Mouse (Mus musculus): ENCODE measurements around the gene Ifnar2. TPM values are rescaled to one million over a fixed set of nuclear protein-coding genes. Genes with fewer than 3 reads are reported as not detected.

Gene Ifnar2
- total RNA-seq, 1 experiment from 2014 or later: 115 TPM

DNA sequence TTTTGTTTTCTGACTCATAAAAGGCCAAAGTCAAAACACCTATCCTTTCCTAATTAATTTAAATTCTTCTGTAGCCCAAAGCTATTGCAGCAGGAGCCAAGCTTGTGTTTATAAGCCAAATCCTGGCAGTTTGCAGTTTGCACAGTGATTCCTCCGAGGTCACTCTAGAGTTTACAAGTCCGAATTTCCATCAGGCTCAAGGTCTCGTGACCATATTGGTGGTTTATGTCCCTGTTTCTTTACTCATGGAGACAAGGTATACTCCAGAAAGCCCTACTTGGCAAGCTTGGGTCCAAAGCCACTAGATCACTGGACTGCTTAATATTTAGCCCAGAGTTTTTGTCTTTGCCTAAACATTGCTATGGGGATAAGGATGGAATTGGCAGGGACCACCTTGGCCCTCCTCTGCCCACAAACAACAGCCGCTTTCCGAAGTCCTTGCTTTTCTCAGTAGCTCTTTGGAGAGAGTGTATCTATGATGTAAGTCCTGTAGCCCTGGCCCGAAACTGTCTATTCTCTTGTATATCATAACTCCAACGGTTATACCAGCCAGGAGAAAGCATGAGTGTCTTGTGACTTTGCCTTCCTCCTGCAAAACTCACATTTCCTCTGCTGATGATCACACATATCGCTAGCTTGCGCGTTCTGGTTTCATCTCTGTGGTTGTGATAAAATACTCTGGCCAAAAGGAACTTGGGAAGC lies 14.0 kb downstream of the Ifnar2 start:
- ATAC-seq (replicated peaks; ENCODE audit: low read depth, poor library complexity, severe bottlenecking): no peak

DNA sequence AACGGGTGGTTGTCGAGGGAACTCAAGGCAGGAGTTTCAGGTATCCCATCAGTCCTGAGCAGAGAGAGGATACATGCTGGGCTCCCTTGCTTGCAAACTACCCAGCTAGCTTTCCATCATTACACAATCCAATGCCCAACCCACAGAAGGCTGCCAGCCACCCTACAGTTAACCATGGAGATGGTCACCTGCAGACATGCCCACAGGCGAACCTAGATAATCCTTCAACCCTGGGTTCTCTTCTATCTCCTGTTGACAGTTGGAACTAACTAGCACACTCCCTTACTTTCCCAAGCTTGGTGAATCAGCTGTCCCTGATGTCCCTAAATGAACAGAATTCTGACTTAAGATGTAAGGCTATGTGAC lies 14.5 kb downstream of the Ifnar2 start:
- no peak for ATAC-seq (replicated peaks; ENCODE audit: low read depth, poor library complexity, severe bottlenecking)

DNA sequence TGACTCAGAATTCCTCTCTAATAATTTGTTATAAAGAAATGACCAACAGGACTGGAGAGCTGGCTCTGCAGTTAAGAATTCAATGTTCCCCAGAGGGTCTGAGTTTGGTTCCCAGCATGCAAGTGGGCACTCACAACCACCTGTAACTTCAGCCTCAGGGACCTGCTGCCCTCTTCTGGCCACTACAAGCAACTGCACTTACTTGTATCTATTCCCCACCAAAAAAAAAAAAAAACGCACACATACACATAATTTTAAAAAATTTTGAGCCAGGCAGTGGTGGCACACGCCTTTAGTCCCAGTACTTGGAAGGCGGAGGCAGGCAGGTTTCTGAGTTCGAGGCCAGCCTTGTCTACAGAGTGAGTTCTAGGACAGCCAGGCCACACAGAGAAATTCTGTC lies 17.5 kb downstream of the Ifnar2 start:
- peak; percentile 65; the same call in 1 of the 2 replicates for ATAC-seq (replicated peaks; ENCODE audit: low read depth, poor library complexity, severe bottlenecking)

DNA sequence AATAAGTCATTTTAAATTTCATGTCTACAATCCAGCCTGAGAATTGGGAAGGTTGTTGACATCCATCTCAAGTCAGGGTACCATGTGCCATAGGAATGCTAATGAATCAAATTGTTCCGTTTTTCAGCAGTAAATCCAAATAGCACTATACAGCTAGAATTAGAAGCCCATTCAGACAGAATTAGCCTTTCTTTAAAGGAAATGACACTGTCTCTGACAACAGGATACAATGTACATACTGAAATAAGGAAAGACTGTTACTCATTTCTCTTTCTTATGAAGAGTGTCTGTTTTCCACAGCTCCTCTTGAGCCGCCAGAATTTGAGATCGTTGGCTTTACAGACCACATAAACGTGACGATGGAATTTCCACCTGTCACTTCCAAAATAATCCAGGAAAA lies 18.8 kb downstream of the Ifnar2 start, which contains the start of gene Gm21970:
Gene Gm21970 (plus strand): TSS at position 301 of the 400 bp plus-strand sequence.
- ATAC-seq (replicated peaks; ENCODE audit: low read depth, poor library complexity, severe bottlenecking): no peak

DNA sequence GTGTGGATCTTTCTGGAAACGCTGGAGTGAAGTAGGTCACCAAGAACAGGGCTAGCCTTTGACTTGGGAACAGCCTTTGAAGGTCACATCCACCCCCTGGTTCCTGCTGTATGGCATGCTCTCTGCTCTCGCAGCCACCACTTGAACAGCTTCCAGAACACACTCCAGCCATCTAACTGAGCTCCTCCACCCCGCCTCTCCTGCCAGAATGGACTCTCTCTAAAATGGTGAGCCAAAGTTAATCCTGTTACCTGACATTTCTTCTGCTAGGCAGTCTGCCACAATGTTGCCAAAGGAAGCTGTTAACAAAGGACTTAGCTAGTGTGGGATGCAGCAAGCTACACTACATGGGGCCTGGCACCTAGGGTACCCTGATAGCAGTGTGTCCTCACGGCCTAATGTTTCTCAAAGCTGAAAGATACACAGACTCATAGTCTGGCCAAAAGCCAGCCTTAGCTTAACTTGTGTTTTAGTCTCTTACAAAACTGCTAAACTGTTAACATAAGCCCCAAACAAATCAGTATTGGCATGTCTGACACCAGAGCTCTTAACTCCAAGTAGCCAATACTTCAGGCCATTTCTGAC lies 22.3 kb downstream of the Ifnar2 start:
- ATAC-seq (replicated peaks; ENCODE audit: low read depth, poor library complexity, severe bottlenecking): no peak

DNA sequence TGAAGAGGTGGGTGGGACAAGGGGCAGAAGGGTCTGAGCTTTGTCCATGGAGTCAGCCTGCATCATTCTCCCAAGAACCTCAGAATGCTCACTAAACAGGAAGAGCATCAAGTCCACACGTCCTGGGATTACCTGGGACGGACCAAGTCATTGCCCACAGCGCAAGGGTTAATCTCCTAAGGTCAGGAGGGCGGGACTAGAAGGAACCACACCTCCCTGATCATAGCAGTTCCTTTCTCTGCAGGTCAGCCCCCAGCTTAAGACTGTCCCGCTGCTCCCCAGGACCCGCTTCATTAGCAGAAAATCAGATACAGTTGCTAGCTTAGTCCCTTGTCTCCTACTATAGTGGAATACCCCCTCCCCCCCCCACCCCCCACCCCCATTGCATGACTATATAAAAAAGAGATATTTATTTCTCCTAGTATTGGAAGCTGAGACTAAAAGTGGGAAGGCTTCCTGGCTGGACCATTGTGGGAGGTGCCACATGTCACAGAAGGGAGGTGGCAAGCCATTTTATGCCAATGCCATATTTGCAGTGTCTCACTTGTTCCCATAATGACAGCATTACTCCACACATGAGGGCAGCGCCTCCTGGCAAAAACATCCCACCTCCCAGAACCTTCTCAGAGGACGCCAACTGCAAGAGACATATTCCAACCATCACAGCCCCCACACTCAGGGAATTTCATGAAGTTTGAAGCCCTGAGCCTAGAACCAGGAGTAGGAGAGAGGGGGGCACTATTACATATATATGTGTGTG lies 23.2 kb downstream of the Ifnar2 start:
- ATAC-seq (replicated peaks; ENCODE audit: low read depth, poor library complexity, severe bottlenecking): no peak

DNA sequence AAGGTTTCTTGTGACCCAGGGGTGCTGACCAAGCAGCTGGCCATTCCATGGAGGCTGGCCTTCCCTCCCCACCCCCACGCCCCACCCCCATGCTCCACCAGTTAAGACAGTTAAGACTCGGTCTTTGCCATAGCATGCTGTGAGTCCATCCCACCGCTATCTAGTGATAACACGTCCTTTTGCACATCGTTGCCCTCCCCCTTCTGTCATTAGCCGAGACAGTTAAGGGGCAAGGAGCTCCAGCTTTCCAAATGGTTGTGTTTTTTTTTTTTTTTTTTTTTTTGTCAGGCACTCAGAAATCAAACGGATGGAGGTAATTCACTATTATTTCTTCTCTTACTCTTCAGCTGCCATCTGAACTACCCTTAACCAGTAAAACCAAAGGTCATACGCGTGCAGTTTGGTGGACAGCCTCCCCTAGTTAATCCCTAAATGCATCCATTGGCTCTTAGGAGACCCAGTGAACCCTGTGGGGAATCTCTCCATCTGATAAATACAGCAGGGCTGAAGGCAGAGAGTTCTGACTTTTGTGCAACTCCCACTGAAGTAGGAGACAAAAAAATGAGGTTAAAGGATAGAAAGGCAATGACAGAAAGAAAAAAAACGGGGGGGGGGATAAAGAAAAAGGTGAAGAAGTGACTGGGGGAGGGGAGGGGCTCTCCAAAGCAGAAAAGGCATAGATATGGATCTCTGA lies 24.4 kb downstream of the Ifnar2 start:
- ATAC-seq (replicated peaks; ENCODE audit: low read depth, poor library complexity, severe bottlenecking): peak; percentile 30; the same call in 1 of the 2 replicates

DNA sequence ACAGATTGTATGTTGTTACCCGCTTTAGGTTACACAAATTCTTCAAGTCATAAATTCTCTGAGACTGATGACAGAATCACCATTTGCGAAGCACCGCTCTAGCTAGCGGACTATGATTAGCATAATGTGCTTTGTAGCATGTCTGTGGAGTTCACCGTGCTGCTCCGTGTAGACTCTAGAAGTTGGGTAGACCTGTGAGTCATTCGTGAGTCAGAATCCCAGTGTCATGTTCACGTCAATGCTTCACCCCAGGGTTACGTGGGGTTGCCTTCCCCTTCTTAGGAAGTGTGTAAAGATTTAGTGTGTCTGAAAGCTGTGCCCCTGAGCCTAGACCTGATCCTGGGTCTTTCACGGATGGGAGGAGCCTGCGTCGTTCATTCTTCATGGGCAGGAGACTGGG lies 25.4 kb downstream of the Ifnar2 start:
- peak; percentile 31 for ATAC-seq (replicated peaks; ENCODE audit: low read depth, poor library complexity, severe bottlenecking)

DNA sequence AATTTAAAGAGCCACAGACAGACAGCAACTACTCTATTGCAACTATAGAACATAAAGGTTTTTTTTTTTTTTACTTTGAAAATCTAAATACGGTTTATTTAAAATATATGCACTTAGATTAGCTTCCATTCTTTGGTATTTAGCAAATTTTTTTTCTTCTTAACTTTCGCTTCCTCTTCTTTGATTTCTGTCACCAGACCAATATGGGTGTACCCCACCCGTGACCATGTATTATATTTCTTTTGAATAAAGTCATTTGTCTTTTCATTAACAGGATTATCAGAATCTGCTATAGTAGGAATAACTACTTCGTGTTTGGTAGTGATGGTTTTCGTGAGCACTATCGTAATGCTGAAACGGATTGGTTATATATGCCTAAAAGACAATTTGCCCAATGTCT lies 26.4 kb downstream of the Ifnar2 start:
- no peak for ATAC-seq (replicated peaks; ENCODE audit: low read depth, poor library complexity, severe bottlenecking)

DNA sequence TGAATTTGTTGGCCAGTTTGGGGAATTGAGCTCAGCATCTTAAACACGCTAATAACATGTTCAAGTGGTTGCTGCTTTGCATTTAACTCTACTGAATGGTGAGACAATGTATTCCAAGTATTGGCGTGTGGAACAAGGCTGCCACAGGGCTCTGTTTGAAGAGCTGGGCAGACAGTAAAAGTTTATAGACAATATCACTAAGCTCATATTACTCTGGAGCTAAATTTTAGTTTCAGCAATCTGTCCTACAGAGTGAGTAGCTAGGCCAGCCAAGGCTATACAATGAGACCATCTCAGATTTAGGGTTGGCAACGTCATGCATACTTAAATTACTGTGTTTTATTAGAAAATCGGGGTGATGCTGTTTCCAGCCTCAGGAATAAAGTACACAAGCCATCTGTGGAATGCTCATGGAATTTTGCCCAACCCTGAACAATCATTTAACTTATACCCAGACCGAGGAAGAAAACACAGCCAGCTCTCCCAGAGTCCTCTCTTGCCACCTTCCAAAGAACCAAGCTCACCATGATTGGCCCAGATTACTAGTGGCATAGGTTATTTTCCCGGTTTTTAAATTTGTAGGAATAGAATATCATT lies 29.1 kb downstream of the Ifnar2 start:
- ATAC-seq (replicated peaks; ENCODE audit: low read depth, poor library complexity, severe bottlenecking): no peak

DNA sequence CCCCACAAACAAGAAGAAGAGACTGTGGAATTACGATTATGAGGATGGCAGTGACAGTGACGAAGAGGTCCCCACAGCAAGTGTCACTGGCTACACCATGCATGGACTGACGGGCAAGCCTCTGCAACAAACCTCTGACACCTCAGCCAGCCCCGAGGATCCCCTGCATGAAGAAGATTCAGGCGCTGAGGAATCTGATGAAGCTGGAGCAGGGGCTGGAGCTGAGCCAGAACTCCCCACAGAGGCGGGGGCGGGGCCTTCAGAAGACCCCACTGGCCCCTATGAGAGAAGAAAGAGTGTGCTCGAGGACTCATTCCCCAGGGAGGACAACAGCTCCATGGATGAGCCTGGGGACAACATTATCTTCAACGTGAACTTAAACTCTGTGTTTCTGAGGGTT lies 31.2 kb downstream of the Ifnar2 start:
- no peak for ATAC-seq (replicated peaks; ENCODE audit: low read depth, poor library complexity, severe bottlenecking)

DNA sequence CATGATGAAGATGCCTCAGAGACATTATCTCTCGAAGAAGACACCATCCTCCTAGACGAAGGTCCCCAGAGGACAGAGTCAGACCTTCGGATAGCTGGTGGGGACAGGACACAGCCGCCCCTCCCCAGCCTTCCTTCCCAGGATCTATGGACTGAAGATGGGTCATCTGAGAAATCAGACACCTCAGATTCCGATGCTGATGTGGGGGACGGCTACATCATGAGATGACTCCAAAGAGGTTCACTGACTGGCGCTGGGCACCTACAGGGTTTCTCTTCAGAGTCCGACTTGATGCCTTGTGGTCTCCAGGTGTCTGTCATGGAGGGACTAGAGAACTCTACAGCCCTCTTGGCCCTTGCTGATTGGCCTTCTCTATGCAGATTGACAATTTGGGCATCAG lies 31.6 kb downstream of the Ifnar2 start:
- no peak for ATAC-seq (replicated peaks; ENCODE audit: low read depth, poor library complexity, severe bottlenecking)

DNA sequence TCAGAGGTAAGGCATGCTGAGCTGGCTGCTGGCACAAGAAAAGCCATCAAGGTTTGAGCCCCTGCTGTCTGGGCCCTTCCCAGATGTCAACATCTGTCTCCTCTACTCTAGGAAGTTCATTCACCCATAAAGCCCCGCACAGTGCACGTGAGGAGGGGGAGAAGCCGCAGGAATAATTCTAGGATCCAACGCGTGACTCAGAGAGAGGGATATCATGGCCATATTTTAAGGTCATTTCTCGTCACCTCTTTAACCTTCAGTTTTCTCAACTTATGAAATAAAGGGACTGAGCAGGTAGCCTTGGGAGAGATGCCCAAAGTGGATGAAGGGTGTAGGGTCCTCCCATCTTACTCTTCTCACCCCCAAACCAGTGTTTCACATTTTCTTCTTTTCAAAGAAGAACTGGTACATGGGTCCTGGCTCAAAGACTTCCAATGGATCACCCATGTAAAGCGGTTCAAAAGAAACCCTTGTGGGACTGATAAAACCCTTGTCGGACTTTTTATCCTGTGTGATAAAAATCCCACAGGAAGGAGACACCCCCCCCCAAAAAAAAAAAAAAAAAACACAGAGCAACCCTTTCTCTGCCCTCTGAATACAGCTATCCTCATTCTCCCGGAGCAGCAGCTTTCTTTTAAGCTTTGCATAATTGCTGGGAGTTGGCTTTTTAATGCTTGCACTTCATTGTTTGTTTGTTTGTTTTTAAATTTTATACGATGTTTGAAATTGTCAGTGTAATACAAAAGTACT lies 32.4 kb downstream of the Ifnar2 start:
- ATAC-seq (replicated peaks; ENCODE audit: low read depth, poor library complexity, severe bottlenecking): no peak

DNA sequence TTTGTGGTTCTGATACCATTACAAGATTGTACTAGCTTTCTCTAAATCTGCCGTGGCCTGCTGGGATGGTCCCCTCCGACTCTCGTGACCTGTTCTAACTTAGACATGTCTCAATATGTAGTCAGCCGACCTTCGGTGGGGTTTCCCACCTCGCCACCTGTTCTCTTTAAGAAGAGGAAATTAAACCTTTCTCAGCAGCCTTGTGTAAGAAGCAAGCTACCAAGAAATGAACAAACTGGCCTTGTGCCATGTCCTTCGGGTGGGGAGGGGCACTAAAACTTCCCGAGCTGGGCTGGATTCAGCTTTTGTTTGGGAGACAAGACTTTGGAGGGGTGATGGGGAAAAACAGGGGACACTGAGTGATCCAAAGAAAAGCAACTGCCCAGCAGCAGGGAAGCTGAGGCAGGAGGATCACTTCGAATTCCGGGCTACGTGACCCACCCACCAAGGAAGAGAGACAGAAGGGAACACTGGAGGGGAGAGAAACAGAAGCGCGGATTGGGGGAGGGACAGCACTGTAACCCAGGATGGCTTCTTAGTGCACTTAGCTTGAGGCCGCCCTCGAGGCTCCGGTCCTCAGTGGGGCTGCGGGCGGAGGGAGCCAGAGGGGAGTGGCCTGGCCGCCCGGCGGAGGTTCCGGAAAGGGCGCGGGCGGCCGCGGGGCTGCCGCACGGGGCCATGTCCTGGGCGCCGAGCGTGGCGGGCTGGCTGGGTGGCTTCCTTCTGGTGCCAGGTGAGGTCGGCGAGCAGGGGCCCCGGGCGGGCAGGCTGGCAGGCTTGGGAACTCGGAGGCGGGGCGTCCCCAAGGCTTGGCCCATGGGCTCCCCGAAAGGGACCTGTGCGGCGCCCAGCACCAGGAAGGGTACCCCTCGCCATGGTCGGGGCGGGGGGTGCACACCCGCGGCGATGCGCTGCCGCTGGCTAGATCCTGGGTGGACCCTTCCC lies 33.3 kb downstream of the Ifnar2 start, which contains the start of gene Il10rb:
Gene Il10rb (plus strand): TSS at position 525 of the 945 bp plus-strand sequence.
- peak; percentile 81 for ATAC-seq (replicated peaks; ENCODE audit: low read depth, poor library complexity, severe bottlenecking)

DNA sequence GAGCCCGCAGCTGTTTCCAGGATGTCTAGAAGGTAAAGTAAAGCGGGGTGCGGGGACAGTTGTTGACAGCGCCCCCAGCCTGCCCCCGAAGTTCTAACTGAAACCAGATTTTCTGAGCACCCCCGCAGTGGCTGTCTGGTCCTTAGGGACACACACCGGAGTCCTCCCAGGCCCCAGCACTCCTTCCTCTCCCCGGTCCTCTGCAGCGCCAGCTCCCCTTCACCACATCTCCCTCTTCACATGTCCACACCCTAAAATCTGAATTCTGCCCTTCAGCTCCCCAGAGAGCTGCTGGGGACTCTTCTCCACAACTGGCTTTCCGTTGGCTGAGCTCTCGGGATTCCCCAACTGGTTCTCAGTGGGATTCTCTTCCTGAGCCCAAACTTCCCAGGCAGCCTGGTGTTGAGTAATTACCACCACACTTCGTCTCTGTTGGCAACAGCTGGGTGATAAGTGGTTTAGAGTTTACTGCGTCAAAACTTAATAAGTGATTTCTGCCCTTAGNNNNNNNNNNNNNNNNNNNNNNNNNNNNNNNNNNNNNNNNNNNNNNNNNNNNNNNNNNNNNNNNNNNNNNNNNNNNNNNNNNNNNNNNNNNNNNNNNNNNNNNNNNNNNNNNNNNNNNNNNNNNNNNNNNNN lies 34.1 kb downstream of the Ifnar2 start:
- ATAC-seq (replicated peaks; ENCODE audit: low read depth, poor library complexity, severe bottlenecking): peak; percentile 42

DNA sequence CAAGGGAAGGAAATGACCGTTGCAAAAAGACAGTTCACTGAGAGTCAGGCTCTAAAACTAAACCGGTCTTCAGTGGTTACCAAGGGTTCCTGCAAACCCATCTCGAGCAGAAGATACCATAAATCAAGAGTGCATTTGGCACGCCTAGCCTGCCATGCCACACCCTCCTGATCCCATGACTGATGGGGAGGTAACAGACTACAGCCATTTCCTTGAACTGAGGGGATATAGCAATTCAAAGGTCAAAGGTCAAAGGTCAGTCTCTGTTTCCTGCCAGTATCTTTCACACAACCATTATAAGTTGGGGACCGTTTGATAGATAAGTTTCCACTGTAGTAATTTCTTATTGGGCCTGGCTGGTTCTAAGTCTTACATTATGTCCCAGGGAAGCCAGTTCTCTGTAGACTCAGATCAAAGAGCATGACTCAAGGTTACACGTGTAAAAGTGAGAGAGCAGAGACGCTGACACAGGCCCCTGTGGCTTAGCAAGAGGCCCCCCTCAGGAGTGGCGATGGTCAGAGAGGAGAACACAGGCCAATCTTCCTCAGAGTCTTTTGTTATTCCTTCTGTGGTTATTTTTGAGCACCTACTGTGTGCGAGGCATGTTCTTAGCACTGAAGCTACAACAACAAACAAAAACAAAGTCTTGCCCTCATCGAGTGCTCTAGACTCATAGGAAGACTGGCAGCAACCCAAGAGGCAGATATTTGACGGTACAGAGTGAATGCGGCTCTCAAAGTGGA lies 40.7 kb downstream of the Ifnar2 start:
- ATAC-seq (replicated peaks; ENCODE audit: low read depth, poor library complexity, severe bottlenecking): peak; percentile 74
